Mouse (Mus musculus) heart, postnatal 0 days (tissue): ENCODE results near the gene Nup205.
A peak's percentile ranks its signal among the peaks of the same experiment; 100 is the strongest.

ENCODE experiments used
- CTCF ChIP-seq: IDR thresholded peaks from 2 replicates; pipeline ENCODE4 v1.5.1; 2016; ENCODE audit warnings: antibody characterized with exemption, control low read depth, low read depth
- EP300 ChIP-seq: IDR thresholded peaks from 2 replicates; pipeline ENCODE4 v1.6.1; 2016; ENCODE audit warnings: antibody characterized with exemption, low read depth

- TF ChIP-seq CTCF, result peak; percentile 37
- no peak for TF ChIP-seq EP300
Measured at GRCm38 (mm10) chr6:35288114-35288761, 111.0 kb downstream of the Nup205 start.
